ENCODE assay signal across 27 mouse cellular contexts in genomic region chr9:44715109-44715508, GRCm38 (mm10). TPM values are rescaled to one million over a fixed set of nuclear protein-coding genes. Genes with fewer than 3 reads are reported as not detected.
DNase-seq lines count a peak whose midpoint lies in the region; TF ChIP-seq lines count a peak whose summit lies in the region.
"Had no signal": no experiment of that assay in that cellular context is flagged by ENCODE, and none has a peak within 500 bp of the region (broad histone marks: within the 10 kb centered on the region; RNA-seq: fewer than 3 reads in every experiment).

No protein-coding gene starts in this region.

- DNase-seq in heart, adult 11 months = peak; percentile 94
- no peak for DNase-seq in heart, adult 8-10 months (ENCODE audit: low spot score)
- peak; percentile 83 for DNase-seq in brain, adult 2 months (ENCODE audit: low read depth, low spot score)
- peak; percentile 77 to 83 for DNase-seq in cerebellum, postnatal 10 days
- DNase-seq in right cerebral cortex, postnatal 4 days = no peak
- DNase-seq in urinary bladder, postnatal 36 days (ENCODE audit: low spot score in 2 of 2) = no peak
- DNase-seq in urinary bladder, adult 18-20 months (ENCODE audit: low spot score in 2 of 2) = no peak
- DNase-seq: adrenal gland, adult 8-10 months; gastrocnemius, postnatal 10 days; heart, adult 18-20 months; kidney, adult 18-20 months; kidney, postnatal 4 days; layer of hippocampus, postnatal 36 days; lung, embryonic 14.5 days; retina, postnatal 1 day; thymus, postnatal 36 days had no signal

- peaks cover 40% of the 10 kb centered on the region for H3K4me1 ChIP-seq in E14TG2a.4 (replicated peaks; ENCODE audit: low read depth, low read length)

- H3K36me3 ChIP-seq in E14TG2a.4 (ENCODE audit: insufficient read depth, low read length) = peaks cover 8% of the 10 kb centered on the region; the same call in 1 of the 2 replicates

- H3K27me3 ChIP-seq in E14TG2a.4 (ENCODE audit: insufficient read depth, low read length) = peaks cover 89% of the 10 kb centered on the region
- H3K27me3 ChIP-seq: forebrain, embryonic 13.5 days; limb, embryonic 13.5 days; midbrain, embryonic 12.5 days; neural tube, embryonic 12.5 days; stomach, embryonic 15.5 days had no signal

- TF ChIP-seq CTCF in E14TG2a.4 (conservative IDR thresholded peaks at IDR 0.05; ENCODE audit: low read length) = no peak

- H3K9me3 ChIP-seq in E14TG2a.4 (ENCODE audit: low read length) = no peaks in the 10 kb centered on the region
- H3K9me3 ChIP-seq: forebrain, embryonic 13.5 days; limb, embryonic 13.5 days; liver, embryonic 12.5 days; midbrain, embryonic 12.5 days; neural tube, embryonic 12.5 days; stomach, embryonic 15.5 days had no signal

- peak overlapping the region; percentile 75 for H3K4me3 ChIP-seq in E14TG2a.4 (replicated peaks; ENCODE audit: low read length)
- H3K4me3 ChIP-seq: forebrain, embryonic 13.5 days; limb, embryonic 13.5 days; liver, embryonic 12.5 days; midbrain, embryonic 12.5 days; neural tube, embryonic 12.5 days; stomach, embryonic 15.5 days had no signal

RNA-seq across cellular contexts. Expression of gene Phldb1, which starts 19.9 kb away (rescaled TPM):
- total RNA-seq in heart, adult 8-10 months (2022) = 100 to 1,000 TPM; 108 to 146 (median 128) TPM

RNA-seq across cellular contexts. Expression of gene Treh, which starts 42.1 kb away (rescaled TPM):
- total RNA-seq in heart, adult 8-10 months (2022) = not detected
- total RNA-seq: adrenal gland, adult 8-10 months; gastrocnemius, postnatal 10 days; heart, adult 18-20 months; heart, postnatal 25 days; layer of hippocampus, postnatal 36 days; left cerebral cortex, postnatal 10 days; megakaryocyte, adult 5-6 weeks; monocyte, adult 5-6 weeks had no signal

RNA-seq across cellular contexts. Expression of gene Arcn1, which starts 52.5 kb away (rescaled TPM):
- total RNA-seq in heart, adult 8-10 months (2022) = 10 to 100 TPM; 79.7 to 89.3 (median 80.9) TPM

RNA-seq across cellular contexts. Expression of gene Ift46, which starts 52.6 kb away (rescaled TPM):
- total RNA-seq in heart, adult 8-10 months (2022) = 10 to 100 TPM; 19.1 to 35.6 (median 22.8) TPM

Comparison
In these comparisons a context has a peak if more than half of its experiments do, and no peak if none do; other contexts are left out.
1. DNase-seq: peak in heart, adult 11 months (single experiment), brain, adult 2 months (single experiment) and cerebellum, postnatal 10 days (2 of 2); none in heart, adult 8-10 months (single experiment), right cerebral cortex, postnatal 4 days (single experiment), urinary bladder, postnatal 36 days (0 of 2) and urinary bladder, adult 18-20 months (0 of 2).